Mouse (Mus musculus) limb, embryonic 12.5 days (tissue): ENCODE data around the gene Vmn1r52. TPM values are rescaled to one million over a fixed set of nuclear protein-coding genes. Genes with fewer than 3 reads are reported as not detected.
"Not testable (repeated sequence)": the region's sequence is repeated elsewhere in the genome, so short reads cannot be mapped to it uniquely, and the experiment has no call there.

ENCODE experiments used
- ATAC-seq: fragments of 200-750 bp; cut with Nextera tagmentation; 2 replicates; pipeline ENCODE4 v1.8.0; 2017; ENCODE audit warnings: low read depth, moderate TSS enrichment; ENCODE audit not compliant: insufficient number of reproducible peaks, insufficient read depth, low FRiP score, low TSS enrichment
- H3K27ac ChIP-seq: fragments of 300-500 bp; sonication (generic); 2 replicates; pipeline ENCODE4 v1.5.1; 2016; ENCODE audit warnings: mild to moderate bottlenecking, moderate library complexity
- H3K27me3 ChIP-seq: fragments of 300-500 bp; sonication (generic); 2 replicates; pipeline ENCODE4 v1.6.1; 2016; ENCODE audit warnings: mild to moderate bottlenecking, moderate library complexity
- H3K36me3 ChIP-seq: fragments of 300-500 bp; sonication (generic); 2 replicates; pipeline ENCODE4 v1.6.1; 2016; ENCODE audit warnings: mild to moderate bottlenecking, moderate library complexity
- H3K4me1 ChIP-seq: fragments of 300-500 bp; sonication (generic); replicated peaks from 2 replicates; pipeline ENCODE4 v1.6.1; 2016
- H3K4me2 ChIP-seq: fragments of 300-500 bp; sonication (generic); 2 replicates; pipeline ENCODE4 v1.6.1; 2016; ENCODE audit warnings: mild to moderate bottlenecking, moderate library complexity
- H3K4me3 ChIP-seq: fragments of 300-500 bp; sonication (generic); replicated peaks from 2 replicates; pipeline ENCODE4 v1.5.1; 2016; ENCODE audit warnings: mild to moderate bottlenecking
- H3K9ac ChIP-seq: fragments of 300-500 bp; sonication (generic); replicated peaks from 2 replicates; pipeline ENCODE4 v1.6.1; 2016; ENCODE audit warnings: mild to moderate bottlenecking, moderate library complexity
- H3K9me3 ChIP-seq: fragments of 300-500 bp; sonication (generic); 2 replicates; pipeline ENCODE4 v1.6.1; 2016; ENCODE audit warnings: mild to moderate bottlenecking, moderate library complexity
- WGBS: fragments of 180-500 bp; shearing (Covaris S2); methylation state at CpG from one replicate; pipeline ENCODE4 v1.1.7; 2016; 5-methylcytosine and 5-hydroxymethylcytosine counted together
- polyA plus RNA-seq: library from polyadenylated mRNA; unstranded; fragments of >200 nt; fragmentation: Nextera tagmentation; extraction: Ambion mirVana; gene quantifications from 2 replicates; pipeline ENCODE4 v1.2.1, GENCODE M21; 2016

The Vmn1r52 gene
- polyA plus RNA-seq = not detected in 2 replicates

DNA sequence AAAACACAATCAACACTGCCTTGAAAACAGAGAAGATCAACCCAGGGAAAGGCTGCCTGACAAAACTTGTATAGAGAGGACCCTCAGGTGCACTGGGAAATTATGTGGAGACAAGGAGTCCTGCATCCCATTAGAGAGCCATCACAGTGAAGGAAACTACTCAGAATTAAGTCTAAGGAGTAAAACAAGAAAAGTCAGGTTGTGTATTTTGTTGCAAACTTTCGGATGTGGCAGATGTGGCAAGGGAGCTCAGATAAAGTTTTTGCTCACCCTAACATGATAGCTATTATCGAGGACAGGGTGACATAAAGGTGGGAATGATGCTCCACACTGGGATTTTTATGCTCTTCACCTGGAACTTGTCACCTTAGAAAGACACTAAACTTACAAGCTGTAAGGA, at the start of gene Vmn1r52:
TSS of gene Vmn1r52 (plus strand) at position 301 of the 400 bp plus-strand sequence.
- 73% methylated on average over 2 of the region's 2 CpGs for WGBS
- Histone ChIP-seq H3K4me2 (no peak within 1 kb of the TSS), H3K4me1 (no peaks in the 10 kb centered on the region), H3K27me3 (no peaks in the 10 kb centered on the region), H3K9me3 (no peaks in the 10 kb centered on the region), H3K9ac (no peak within 1 kb of the TSS), H3K4me3 (no peak within 1 kb of the TSS), H3K36me3 (no peaks in the 10 kb centered on the region), H3K27ac (no peak within 1 kb of the TSS)
- no peak for ATAC-seq

GRCm38 (mm10) chr6:90160139-90160538, 14.5 kb upstream of the Vmn1r52 start:
- Histone ChIP-seq H3K4me3 (no peak overlapping the region), H3K36me3 (no peaks in the 10 kb centered on the region), H3K9ac (no peak overlapping the region), H3K27ac (no peak overlapping the region), H3K9me3 (no peaks in the 10 kb centered on the region; the same call in none of the 2 replicates), H3K27me3 (no peaks in the 10 kb centered on the region), H3K4me1 (no peaks in the 10 kb centered on the region), H3K4me2 (no peak overlapping the region)
- 63% methylated on average over 3 of the region's 3 CpGs for WGBS
- no peak for ATAC-seq

- WGBS = 82% methylated on average over 2 of the region's 2 CpGs
- H3K4me1 ChIP-seq, H3K9me3 ChIP-seq, H3K27ac ChIP-seq, H3K4me2 ChIP-seq, ATAC-seq, H3K27me3 ChIP-seq, H3K9ac ChIP-seq, H3K36me3 ChIP-seq, H3K4me3 ChIP-seq: not testable (repeated sequence)
Measured at GRCm38 (mm10) chr6:90202493-90202892, 27.9 kb downstream of the Vmn1r52 start, which contains the start of gene V1ra8. TSS of gene V1ra8 (plus strand) at chr6:90202793.

DNA sequence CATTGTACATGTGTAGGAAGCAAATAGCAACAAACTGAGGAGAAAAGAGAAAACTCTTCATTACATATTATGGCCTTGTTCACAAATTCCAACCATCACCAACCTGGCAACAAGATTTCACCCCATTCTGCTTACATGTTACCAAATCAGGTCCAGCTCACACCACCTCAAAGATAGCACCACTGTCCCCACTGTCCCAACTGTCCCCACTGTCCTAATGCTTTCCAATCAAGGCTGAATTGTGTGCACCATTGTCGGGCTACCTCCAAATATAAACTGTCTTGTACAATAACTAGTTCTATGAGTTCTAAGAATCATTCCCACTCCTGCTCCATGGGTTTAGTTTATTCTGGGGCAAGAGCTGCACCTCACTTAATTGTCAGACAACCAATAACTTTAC, 49.7 kb downstream of the Vmn1r52 start, which contains the start of gene Vmn1r53:
TSS of gene Vmn1r53 (minus strand) at position 101 of the 400 bp plus-strand sequence.
- Histone ChIP-seq H3K4me3 (no peak within 1 kb of the TSS), H3K9me3 (peaks cover 17% of the 10 kb centered on the region; the same call in 1 of the 2 replicates)
- WGBS = 96% methylated on average over 1 of the region's 1 CpGs

More for the DNA sequence above, 49.7 kb downstream of the Vmn1r52 start, which contains the start of gene Vmn1r53:
- Histone ChIP-seq H3K27me3 (no peaks in the 10 kb centered on the region), H3K9ac (no peak within 1 kb of the TSS), H3K4me1 (no peaks in the 10 kb centered on the region), H3K4me2 (no peak within 1 kb of the TSS), H3K27ac (no peak within 1 kb of the TSS), H3K36me3 (no peaks in the 10 kb centered on the region)
- ATAC-seq = no peak

Other genes starting within 250 kb of the Vmn1r52 start
- gene Vmn1r45, start 234.2 kb upstream of the Vmn1r52 start, polyA plus RNA-seq = not detected in 2 replicates
- not detected in 2 replicates for gene Vmn1r46, start 205.5 kb upstream of the Vmn1r52 start, polyA plus RNA-seq
- not detected in 2 replicates for gene Vmn1r47, start 158.7 kb upstream of the Vmn1r52 start, polyA plus RNA-seq
- not detected in 2 replicates for gene Vmn1r48, start 138.0 kb upstream of the Vmn1r52 start, polyA plus RNA-seq
- gene Vmn1r49, start 96.3 kb upstream of the Vmn1r52 start, polyA plus RNA-seq = not detected in 2 replicates
- not detected in 2 replicates for gene Vmn1r50, start 73.4 kb upstream of the Vmn1r52 start, polyA plus RNA-seq
- gene Vmn1r51, start 52.2 kb upstream of the Vmn1r52 start, polyA plus RNA-seq = not detected in 2 replicates
- gene V1ra8, start 28.0 kb downstream of the Vmn1r52 start, polyA plus RNA-seq = not detected in 2 replicates
- gene Vmn1r53, start 49.6 kb downstream of the Vmn1r52 start, polyA plus RNA-seq = not detected in 2 replicates
- not detected in 2 replicates for gene Vmn1r54, start 71.5 kb downstream of the Vmn1r52 start, polyA plus RNA-seq
- gene BC048671, start 126.4 kb downstream of the Vmn1r52 start, polyA plus RNA-seq = not detected in 2 replicates
- gene Chst13, start 150.4 kb downstream of the Vmn1r52 start, polyA plus RNA-seq = not detected in 2 replicates
- gene Uroc1, start 158.5 kb downstream of the Vmn1r52 start, polyA plus RNA-seq = 0.06 TPM in 2 replicates
- gene Zxdc, start 194.7 kb downstream of the Vmn1r52 start, polyA plus RNA-seq = 9.9 and 12.1 TPM in 2 replicates